Mouse (Mus musculus): ENCODE measurements around the gene Idh3a.
"Not testable (repeated sequence)": the region's sequence is repeated elsewhere in the genome, so short reads cannot be mapped to it uniquely, and the experiment has no call there.

The Idh3a gene

DNA sequence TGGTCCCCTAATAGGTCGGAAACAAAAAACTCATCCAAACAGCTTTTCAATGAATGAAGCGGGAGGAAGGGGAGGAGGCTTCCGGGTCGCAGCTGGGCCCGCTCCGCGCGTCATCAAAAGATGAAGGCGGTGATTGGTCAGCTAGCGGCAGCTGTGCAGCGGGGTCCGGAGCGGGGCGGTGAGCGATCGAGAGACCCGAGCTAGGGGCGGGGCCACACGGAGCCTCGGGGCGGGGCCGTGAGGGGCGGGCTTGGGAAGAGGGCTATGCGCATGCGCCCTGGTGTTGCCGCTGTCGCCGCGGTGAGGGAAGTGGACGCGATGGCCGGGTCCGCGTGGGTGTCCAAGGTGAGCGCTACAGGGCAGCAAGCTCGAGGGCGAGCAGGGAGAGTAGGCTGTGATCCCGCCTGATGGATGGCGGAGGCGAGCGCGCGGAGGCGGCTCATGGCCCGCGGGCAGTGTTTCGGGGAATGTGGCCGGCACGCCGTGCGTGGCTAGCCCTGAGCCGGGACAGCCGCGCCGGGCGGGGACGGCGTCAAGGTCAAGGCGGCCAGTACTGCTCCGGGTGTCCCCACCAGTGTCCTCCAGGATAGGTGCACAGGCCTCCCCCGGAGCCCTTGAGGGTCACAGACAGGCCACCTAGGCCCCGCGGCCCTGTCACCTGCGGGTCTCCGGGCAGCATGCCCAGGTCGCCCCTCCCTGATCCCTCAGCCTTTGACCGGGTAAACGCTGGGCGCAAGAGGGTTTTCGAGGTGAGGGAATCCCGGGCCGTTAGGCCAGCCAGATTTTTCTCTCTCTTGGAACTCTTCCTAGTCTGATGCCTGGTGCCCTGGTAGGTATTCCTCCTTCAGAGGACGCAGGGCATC is at the start of gene Idh3a:
TSS of gene Idh3a (plus strand) at position 136 of the 863 bp plus-strand sequence.
- DNase-seq (ENCODE audit: low read depth): peak; percentile 91

DNA sequence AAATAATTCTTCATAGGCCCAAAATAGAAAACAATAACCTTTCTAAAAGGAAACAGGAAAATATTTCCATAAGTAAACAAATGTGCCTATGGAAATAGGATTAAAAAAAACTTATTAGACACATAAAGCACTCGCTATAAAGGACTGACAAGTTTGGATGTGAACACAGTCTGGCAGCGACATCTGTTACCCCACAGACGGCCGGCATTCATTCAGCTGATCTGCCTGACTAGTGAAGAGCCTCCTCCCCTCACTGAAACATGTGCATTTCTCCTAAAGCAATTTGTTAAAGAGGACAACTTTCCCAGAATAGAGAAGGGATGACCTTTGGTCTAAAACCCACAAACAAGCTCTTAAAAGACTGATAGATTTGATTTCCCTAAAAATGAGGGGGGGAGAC is 49.1 kb upstream of the Idh3a start:
- DNase-seq (ENCODE audit: low read depth): no peak

DNA sequence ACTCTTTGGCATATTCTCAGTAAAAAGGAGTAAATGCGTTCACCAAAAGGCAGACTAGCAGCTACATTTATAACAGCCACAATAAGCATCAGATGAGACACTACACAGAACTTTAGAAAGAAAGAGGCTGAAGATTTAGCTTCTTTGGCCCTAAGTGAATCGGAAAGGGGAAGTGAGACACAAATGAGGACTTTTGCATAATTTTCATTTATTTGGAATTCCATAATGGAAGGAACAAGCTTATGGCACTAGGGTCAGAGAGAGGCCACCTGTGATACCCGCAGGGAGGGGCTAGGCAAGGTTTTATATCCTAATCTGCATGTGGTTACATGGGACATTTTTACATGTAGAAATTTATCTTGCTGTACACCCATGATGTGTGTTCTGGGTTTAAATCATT is 48.7 kb upstream of the Idh3a start:
- no peak for DNase-seq (ENCODE audit: low read depth)

DNA sequence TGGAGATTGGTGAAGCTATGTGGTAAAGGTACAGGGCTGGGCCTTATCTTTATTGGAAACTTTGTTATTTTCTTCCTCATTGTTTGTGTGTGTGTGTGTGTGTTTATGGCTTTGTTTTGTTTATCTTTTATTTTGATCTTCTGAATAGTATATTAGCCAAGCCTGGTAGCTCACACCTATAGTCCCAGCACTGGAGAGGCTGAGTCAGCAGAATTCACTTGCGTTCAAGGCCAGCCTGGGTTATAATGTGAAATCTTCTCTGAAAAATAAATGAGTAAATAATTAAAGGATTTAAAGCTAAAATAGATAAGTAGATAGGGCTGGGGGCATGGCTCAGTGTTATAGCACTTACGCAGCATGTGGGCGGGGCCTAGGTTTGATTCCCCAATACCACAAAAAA is 47.9 kb upstream of the Idh3a start:
- DNase-seq (ENCODE audit: low read depth): no peak

DNA sequence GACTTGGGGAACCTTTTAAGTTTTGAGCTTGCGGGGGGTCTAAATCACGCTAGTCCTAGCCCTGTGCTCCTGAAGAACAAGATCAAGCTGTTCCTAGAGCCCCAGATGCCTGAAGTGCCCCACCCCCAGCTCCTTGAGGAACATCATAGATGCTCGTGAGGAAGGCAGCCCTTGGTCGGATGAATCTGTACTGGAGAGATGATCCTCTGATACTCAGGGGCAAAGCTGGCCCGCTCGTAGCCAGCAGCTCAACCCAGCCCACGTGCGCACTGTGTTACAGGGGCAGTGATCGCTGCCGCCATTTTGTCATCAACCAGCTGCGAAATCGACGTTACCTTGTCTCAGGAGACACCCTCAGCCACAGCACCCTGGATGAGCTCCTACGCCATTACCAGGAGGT is 47.5 kb upstream of the Idh3a start, which contains the start of gene Sh2d7:
TSS of gene Sh2d7 (plus strand) at position 301 of the 400 bp plus-strand sequence.
- no peak for DNase-seq (ENCODE audit: low read depth)

DNA sequence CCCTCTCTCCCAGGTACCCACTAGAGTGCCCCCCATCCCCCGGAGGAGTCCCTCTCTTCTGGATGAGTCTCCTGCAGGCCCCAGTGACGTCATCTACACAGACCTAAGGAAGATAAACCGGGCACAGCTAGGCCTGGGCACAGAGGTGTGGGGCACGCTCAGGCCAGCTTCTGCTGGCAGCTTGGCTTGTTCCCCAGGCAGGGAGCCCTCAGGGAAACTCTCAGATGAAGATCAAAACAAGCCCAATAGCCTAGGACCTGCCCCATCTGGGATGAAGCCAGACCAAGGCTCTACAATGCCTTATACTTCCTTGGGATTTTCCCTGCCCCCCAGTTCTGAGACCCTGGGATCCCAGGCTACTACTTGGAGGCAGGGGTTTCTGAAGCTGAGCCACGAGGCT is 45.3 kb upstream of the Idh3a start:
- no peak for DNase-seq (ENCODE audit: low read depth)

DNA sequence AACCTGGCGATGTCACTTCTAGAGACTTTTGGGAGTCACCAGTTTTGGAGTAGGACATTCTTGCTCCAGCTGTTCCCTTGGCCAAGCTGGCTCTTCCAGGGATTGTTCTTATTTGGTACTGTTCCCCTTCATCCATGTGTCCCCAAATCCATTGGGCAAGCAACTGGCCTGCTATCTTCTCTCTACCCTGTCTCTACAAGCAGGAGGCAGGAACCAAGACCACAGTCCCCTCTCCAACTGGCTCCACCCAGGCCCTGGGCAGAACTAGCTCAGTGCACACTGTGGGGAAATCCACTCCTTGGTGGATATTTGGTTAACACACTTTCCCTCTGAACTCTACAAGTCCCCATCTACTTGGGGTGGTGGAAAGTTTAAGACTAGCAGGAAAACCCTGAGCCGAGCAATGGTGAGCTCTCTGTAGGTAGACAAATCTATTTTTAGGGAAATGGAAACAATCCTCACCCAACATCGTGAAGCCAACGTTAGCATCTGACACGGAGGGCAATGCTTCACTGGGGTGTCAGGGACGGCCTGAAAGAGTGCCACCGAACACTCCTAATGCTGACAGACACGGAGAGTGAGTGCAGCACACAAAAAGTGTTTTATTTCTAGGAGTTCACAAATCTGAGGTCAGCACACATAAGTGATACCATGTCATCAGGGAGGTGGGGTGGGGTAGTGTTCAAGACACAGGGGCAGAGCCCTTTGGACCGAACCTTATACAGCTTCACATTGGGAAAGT is 41.8 kb upstream of the Idh3a start:
- no peak for DNase-seq (ENCODE audit: low read depth)

DNA sequence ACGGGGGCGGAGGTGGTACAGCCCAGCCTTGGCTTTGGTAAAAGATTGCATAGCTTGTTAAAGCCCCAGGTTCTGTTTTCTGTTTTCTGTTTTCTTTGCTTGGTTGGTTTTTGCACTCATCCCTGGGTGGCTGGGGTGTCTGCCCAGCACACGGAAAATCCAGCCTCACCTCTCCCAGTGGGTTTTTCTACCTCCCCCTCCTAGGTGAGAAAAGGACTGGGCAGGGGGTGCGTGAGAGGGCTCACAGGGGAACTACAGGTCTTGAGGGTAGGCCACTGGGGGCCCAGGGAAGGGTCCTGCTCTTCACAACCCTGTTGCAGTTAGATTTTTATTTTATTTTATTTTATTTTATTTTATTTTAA is 41.2 kb upstream of the Idh3a start:
- DNase-seq (ENCODE audit: low read depth): no peak

DNA sequence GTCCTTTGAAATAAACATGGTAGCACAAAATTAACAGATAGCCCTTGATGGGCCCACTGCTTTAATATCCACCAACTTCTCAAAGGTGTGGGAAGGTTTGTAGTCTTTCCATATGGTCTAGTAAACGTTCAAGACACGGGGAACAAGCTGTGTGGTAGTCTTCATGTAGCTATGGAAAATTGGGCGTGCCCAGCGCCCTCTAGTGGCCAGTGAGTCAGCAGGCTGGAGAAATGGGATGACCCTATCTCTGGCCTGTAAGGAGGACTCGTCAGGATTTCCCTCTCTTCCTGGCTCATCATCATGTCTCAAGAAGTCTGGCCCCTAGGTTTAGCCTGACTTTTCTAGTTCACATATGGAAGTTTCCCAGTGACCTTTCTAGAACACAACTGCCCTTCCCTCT is 38.6 kb upstream of the Idh3a start:
- peak; percentile 51 for DNase-seq (ENCODE audit: low read depth)

DNA sequence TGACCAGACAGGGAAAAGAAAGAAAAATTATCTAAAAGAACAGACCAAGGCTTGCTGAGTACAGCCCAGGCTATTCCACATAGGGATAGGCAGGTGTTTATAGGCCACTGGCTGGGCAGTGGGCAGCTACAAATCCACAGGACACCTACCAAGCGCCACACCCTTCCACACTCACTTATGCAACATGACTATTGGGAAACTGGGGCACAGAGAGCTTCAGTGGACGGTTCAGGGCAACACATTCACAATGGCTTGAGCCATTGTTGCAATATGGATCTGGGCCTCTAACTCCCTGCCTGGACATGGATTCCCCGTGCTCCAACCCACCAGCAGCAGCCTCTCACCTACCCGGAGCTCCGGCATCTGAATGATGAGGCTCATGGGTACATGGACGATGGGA is 36.7 kb upstream of the Idh3a start:
- DNase-seq (ENCODE audit: low read depth): no peak

DNA sequence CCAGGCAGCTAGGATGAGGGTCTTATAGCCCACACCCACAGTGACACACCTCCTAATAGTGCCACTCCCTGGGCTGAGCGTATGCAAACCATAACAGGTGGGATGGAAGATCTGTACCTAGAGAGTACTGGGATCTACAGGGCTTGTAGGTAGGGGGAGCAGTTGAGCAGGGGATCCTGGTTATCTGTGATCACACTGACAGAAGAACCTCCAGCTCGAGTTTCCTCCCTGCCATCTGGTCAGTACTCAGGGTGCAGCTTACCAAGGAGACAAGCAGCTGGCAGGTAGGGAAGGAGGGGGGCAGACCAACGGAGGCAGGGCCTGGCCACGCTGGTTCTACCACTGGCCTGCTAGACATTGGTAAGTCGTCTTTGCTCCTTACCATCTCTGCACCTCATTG is 33.7 kb upstream of the Idh3a start:
- DNase-seq (ENCODE audit: low read depth): no peak

DNA sequence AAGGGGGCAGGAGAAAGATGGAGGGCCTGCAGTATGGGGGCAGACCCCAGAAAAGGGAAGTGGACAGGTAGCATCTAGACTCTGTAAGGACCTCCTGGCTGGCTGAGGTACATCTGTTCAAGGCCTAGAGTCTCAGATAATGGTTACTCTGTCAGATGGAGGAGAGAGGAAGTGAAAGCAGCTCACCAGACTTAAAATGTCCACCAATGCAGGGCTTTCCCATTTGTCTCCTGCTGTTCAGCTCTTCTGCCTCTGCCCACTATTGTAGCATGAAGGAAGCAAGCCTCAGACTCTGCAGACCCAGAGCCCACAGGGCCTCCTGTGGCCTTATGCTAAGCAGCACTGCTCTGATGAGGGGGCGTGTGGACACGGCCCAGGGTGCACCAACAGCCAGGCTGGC is 31.1 kb upstream of the Idh3a start:
- no peak for DNase-seq (ENCODE audit: low read depth)

DNA sequence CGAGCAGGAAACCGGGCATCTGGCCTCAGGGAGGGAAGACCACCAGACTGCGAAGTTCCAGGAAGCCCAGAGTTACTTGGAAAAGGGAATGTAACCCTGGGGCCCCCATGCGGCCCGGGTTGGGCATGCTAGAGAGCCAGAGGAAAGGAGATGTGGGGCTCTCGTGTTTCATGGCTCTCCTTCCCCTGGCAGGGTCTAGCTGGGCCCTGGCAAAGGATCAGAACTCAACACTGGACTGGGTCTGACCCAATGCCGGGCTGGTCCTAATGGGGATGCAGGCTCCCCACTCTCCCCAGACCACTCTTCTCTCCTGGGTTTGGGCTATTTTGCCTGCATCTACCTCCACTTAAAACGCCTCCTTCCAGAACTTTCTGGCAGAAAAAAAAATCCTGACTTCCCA is 27.4 kb upstream of the Idh3a start:
- DNase-seq (ENCODE audit: low read depth): no peak

DNA sequence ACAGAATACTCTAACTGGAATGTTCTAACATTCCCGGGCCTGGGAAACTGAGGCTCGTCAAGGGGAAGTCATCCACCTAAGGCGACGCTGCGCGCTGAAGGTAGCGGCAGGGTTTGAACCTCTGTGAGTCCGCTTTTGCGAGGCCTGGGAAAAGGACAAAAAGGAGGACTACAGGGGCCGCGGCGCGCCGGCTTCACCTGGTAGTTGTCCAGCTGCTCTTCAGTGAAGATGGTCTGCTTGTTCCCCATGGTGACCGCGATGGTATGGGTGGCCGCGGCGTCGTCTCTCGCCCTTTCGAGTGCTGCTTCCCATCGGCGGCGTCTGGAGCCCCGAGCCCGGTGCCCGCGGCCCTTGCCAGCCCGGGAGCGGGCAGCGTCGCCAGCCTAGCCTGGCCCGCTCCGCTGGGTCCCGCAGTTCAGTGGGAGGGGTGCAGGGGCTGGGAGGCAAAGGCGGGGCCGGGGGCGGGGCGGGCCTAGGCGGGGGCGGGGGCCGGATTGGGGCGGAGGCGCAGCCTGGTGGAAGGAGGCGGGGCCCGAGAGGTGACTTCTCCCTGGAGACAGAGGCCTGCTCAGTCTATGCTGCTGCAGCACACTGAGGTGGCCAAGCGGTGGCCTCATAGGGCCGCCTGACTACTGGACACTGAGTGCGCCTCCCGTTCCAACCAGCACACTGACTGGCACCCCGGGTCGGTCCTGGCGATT is 26.2 kb upstream of the Idh3a start, which contains the start of gene Cib2:
TSS of gene Cib2 (minus strand) at position 448 of the 701 bp plus-strand sequence.
- peak; percentile 63 for DNase-seq (ENCODE audit: low read depth)

DNA sequence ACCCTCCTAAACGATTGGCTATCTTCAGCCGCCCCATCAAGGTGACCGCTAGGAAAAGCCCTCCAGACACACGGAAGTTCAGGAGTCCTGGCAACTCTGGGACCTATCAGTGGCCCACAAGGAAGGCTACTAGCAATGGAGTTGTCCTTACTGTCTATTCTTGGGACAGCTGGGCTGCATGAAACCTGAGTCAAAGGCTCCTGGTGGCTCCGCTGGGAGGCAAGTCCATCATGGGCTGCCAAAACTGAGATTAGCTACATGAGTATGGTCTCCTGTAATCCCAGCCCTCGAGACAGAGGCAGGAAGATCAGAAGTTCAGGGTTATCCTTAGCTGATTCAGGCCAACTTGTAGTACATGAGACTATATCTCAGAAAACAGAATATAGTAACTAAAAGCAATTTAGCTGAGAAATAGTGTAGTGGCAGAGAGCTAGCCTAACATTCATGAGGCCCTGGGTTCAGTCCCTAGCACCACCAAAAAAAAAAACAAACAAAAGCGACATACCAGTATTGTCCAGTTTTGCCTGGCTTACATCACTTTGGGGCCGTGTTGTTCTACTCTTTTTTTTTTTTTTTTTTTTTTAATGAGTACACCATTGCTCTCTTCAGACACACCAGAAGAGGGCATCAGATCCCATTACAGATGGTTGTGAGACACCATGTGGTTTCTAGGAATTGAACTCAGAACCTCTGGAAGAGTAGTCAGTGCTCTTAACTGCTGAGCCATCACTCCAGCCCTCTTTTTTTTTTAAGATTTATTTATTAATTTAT is 25.1 kb upstream of the Idh3a start:
- no peak for DNase-seq (ENCODE audit: low read depth)

DNA sequence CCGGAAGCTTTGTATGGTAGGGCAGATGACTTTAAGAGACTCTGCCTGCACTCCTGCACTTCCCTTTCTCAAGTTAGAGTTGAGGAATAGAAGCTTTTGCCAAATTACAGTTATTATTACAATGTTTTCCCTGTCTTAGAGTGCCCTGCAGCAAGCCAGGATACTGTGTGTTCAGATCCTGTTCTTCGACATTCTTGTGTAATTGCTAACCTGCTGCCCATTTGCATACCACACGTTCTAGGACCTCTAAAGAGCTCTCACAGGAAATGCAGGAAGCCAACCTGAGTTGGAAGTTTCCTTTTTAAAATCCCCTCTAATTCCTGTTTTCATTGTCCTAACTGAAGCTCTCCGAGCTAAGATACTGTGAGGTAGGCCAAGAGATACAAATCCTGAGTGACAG is 19.2 kb upstream of the Idh3a start:
- DNase-seq (ENCODE audit: low read depth): no peak

DNA sequence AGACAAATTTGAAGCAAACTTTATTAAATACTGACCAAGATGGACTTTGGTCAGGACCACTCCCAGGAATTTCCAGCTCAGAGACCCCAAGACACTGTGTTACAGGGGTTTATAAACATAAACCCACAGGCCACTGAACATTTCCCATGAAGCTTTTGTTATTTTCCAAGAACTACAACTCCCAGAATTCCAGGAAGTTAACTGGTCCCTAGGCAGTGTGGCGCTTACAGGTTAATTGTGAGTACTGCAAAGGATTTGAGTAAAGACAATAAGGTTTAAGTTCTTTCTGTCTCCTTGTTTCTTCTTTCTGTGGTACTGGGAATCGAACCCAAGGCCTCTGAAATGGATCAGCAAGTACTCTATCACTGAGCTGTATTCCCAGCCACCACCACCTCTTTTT is 17.4 kb upstream of the Idh3a start:
- DNase-seq (ENCODE audit: low read depth): no peak

DNA sequence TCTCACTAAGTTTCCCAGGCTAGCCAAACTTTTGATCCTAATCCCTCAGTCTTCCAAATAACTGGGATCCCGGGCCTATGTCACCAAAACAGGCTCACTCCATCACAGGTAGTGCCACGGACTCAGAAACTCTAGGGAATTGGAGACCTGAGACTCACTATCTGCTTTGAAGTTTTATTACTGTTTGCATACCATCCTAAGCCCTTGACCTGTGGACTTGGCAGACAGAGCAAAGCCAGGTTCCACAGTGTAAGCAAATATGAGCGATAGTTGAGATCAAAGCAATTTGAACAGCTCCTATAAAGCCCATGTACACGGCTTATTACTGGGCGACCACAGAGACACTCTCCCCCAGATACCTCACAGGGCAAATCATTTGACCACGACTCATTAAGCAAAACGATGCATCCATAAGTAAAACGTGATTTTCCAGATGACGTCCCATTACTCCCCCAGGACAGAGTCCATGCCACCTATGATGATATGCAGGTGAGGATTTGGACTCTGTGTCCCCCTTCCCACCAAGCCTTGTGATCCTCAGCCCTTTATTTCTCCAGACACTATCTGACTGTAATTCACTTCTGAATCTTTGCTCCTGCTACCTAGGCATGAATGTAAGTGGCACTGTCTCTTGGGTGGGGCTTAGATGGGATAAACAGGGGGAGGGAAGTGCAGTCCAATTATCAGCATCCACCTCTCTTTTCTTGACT is 14.8 kb upstream of the Idh3a start:
- DNase-seq (ENCODE audit: low read depth): no peak

DNA sequence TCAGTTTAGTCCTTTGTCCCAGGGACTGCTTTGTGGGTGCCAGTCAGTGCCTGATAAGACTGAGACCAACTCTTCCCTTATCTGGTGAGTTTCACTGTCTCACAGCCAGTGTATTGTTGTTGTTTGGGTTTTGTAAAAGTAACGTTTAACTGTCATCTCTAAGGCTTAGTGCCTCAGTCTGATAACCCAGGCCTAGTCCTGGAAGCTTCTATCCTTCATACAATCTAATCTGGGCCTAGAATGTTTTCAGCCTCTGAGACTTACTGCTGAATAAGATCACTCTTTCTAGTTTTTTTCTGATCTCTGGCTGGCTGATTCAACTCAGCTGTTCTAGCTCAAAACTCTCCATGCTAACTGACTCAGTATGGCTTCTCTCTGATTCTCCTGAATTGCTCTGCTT is 2.4 kb upstream of the Idh3a start:
- DNase-seq (ENCODE audit: low read depth): peak; percentile 38

DNA sequence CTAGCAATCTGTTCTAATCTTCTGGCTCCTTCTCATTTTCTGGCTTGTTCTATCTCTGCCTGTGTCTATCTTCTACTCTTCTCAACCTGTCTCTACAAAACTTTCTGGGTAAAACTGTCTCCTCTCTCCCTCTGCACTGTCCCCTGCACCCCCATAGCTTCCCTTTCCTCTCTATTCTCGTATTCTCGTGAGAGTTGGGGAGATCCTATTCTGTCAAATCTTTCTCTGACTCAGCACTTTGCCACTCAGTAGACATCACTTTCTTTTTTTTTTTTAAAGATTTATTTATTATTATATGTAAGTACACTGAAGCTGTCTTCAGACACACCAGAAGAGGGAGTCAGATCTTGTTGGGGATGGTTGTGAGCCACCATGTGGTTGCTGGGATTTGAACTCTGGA is 2.0 kb upstream of the Idh3a start:
- not testable (repeated sequence) for DNase-seq (ENCODE audit: low read depth)

DNA sequence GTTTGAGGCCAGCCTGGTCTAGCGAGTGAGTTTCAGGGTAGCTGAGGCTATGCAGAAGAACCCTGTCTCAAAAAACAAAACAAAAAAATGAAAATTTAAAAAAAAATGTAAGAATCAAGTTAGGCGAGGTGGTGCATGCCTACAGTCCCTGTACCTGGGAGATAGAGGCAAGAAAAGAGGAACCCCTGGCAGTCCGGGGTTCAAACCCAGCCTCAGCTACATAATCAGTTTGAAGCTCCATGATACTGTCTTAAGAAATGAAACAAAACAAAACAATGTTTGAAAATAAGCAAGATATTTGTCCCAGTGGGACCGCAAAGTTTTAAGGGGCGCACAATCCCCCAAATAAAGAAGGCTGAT is 315 bp upstream of the Idh3a start:
- no peak for DNase-seq (ENCODE audit: low read depth)

Data from c-Kit-positive CD71-positive TER-119-negative erythroid progenitor cells, embryonic 14.5 days (primary cell).